Mouse (Mus musculus): ENCODE results near the gene Gpr61. TPM values are rescaled to one million over a fixed set of nuclear protein-coding genes. Genes with fewer than 3 reads are reported as not detected.

The Gpr61 gene
- polyA plus RNA-seq, 2 experiments: 0.04 TPM; not detected in 1

GRCm38 (mm10) chr3:108178756-108179715, 24.4 kb upstream of the Gpr61 start:
- Histone ChIP-seq H3K4me3 (ENCODE audit: insufficient read depth in 1 of 2, low read depth in 2 of 2, low read length in 2 of 2) (no peak overlapping the region), H3K36me3 (replicated peaks; ENCODE audit: control insufficient read depth, insufficient read depth, low read depth) (no peaks in the 10 kb centered on the region), H3K27ac (no peak overlapping the region), H3K27me3 (ENCODE audit: control insufficient read depth, insufficient read depth, low read length) (no peaks in the 10 kb centered on the region; the same call in none of the 2 replicates), H3K4me1 (replicated peaks; ENCODE audit: control insufficient read depth in 2 of 2, insufficient read depth in 2 of 2, low read length in 1 of 2) (no peaks in the 10 kb centered on the region), H3K9ac (replicated peaks) (no peak overlapping the region), H3K9me3 (ENCODE audit: control insufficient read depth, low read length) (no peaks in the 10 kb centered on the region), H3K4me2 (ENCODE audit: low read depth) (no peak overlapping the region)
- ATAC-seq (ENCODE audit: insufficient read depth): no peak
- WGBS (ENCODE audit: insufficient replicate concordance): 64% methylated on average over 7 of the region's 7 CpGs
- no peak for DNase-seq (ENCODE audit: low read depth in 3 of 3, low spot score in 3 of 3)
- peak; percentile 38 for TF ChIP-seq CTCF (IDR thresholded peaks at IDR 0.05; ENCODE audit: low read depth)
- TF ChIP-seq EP300 (IDR thresholded peaks at IDR 0.05; ENCODE audit: low read depth): no peak

- WGBS (ENCODE audit: insufficient replicate concordance): 38% methylated on average over 14 of the region's 14 CpGs
Observed at GRCm38 (mm10) chr3:108174672-108175531, 20.2 kb upstream of the Gpr61 start.

DNA sequence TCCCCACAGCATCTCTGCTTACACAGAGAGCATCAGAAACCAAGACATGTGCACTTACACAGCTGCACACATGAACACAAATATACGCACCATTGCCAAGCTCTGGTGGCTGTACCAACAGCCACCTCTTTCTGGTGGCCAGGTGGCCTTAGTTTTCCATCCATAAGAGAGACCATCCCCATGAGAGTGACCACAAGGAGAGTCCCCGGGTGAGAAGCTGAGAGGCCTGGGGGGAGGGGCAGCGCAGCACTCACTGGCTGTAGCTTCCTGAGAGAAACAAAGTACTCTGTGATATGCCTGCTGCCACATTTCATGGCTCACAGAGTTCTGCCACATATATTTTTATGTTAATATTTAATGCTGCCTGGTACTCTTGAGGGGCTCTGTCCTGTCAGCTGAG, 14.5 kb upstream of the Gpr61 start:
- no peak for ATAC-seq (ENCODE audit: insufficient read depth)

More at GRCm38 (mm10) chr3:108174672-108175531, 20.2 kb upstream of the Gpr61 start:
- no peaks in the 10 kb centered on the region; the same call in 1 of the 2 replicates for H3K27me3 ChIP-seq (ENCODE audit: control insufficient read depth, insufficient read depth, low read length)
- H3K4me3 ChIP-seq (ENCODE audit: insufficient read depth in 1 of 2, low read depth in 2 of 2, low read length in 2 of 2): no peak overlapping the region
- no peak for DNase-seq (ENCODE audit: low read depth in 3 of 3, low spot score in 3 of 3)
- TF ChIP-seq EP300 (IDR thresholded peaks at IDR 0.05; ENCODE audit: low read depth) (no peak), CTCF (IDR thresholded peaks at IDR 0.05; ENCODE audit: low read depth) (no peak)
- no peaks in the 10 kb centered on the region for H3K9me3 ChIP-seq (ENCODE audit: control insufficient read depth, low read length)
- H3K4me2 ChIP-seq (ENCODE audit: low read depth): no peak overlapping the region
- no peaks in the 10 kb centered on the region for H3K36me3 ChIP-seq (replicated peaks; ENCODE audit: control insufficient read depth, insufficient read depth, low read depth)
- no peak overlapping the region for H3K27ac ChIP-seq
- no peaks in the 10 kb centered on the region for H3K4me1 ChIP-seq (replicated peaks; ENCODE audit: control insufficient read depth in 2 of 2, insufficient read depth in 2 of 2, low read length in 1 of 2)
- H3K9ac ChIP-seq (replicated peaks): no peak overlapping the region
- no peak for ATAC-seq (ENCODE audit: insufficient read depth)

DNA sequence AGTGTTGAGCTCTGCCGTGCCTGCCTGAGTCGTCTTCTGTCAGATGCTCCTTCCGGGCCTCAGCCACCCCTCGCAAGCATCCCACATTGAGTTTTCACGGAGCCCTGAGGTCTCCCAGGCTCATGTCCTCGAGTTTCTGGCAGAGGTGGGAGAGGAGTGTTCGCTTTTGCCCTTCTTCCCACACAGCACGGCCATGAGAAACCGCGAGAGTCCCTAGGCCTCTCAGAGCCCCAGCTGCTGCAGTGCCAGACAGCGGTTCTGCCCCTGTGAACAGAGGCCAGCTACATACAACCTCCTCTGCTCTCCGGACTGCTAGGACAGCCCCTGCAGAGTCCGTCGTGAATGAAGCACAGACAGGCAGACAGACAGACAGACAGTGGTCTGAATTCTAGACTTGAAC, 12.8 kb upstream of the Gpr61 start:
- Histone ChIP-seq H3K4me2 (ENCODE audit: low read depth) (no peak overlapping the region), H3K4me1 (replicated peaks; ENCODE audit: control insufficient read depth in 2 of 2, insufficient read depth in 2 of 2, low read length in 1 of 2) (no peaks in the 10 kb centered on the region), H3K9me3 (ENCODE audit: control insufficient read depth, low read length) (no peaks in the 10 kb centered on the region), H3K27ac (no peak overlapping the region), H3K36me3 (replicated peaks; ENCODE audit: control insufficient read depth, insufficient read depth, low read depth) (no peaks in the 10 kb centered on the region), H3K4me3 (ENCODE audit: insufficient read depth in 1 of 2, low read depth in 2 of 2, low read length in 2 of 2) (no peak overlapping the region), H3K9ac (replicated peaks) (no peak overlapping the region), H3K27me3 (ENCODE audit: control insufficient read depth, insufficient read depth, low read length) (no peaks in the 10 kb centered on the region)
- DNase-seq (ENCODE audit: low read depth in 3 of 3, low spot score in 3 of 3) (no peak), ATAC-seq (ENCODE audit: insufficient read depth) (no peak)
- 53% methylated on average over 14 of the region's 14 CpGs for WGBS (ENCODE audit: insufficient replicate concordance)
- TF ChIP-seq CTCF (IDR thresholded peaks at IDR 0.05; ENCODE audit: low read depth) (no peak), EP300 (IDR thresholded peaks at IDR 0.05; ENCODE audit: low read depth) (no peak)

More for the DNA sequence above, 14.5 kb upstream of the Gpr61 start:
- DNase-seq (ENCODE audit: low read depth in 3 of 3, low spot score in 3 of 3): no peak
- Histone ChIP-seq H3K9me3 (ENCODE audit: control insufficient read depth, low read length) (no peaks in the 10 kb centered on the region), H3K36me3 (replicated peaks; ENCODE audit: control insufficient read depth, insufficient read depth, low read depth) (no peaks in the 10 kb centered on the region), H3K27me3 (ENCODE audit: control insufficient read depth, insufficient read depth, low read length) (no peaks in the 10 kb centered on the region), H3K9ac (replicated peaks) (no peak overlapping the region), H3K4me2 (ENCODE audit: low read depth) (no peak overlapping the region), H3K4me1 (replicated peaks; ENCODE audit: control insufficient read depth in 2 of 2, insufficient read depth in 2 of 2, low read length in 1 of 2) (no peaks in the 10 kb centered on the region), H3K27ac (no peak overlapping the region), H3K4me3 (ENCODE audit: insufficient read depth in 1 of 2, low read depth in 2 of 2, low read length in 2 of 2) (no peak overlapping the region)
- 44% methylated on average over 3 of the region's 3 CpGs for WGBS (ENCODE audit: insufficient replicate concordance)
- TF ChIP-seq EP300 (IDR thresholded peaks at IDR 0.05; ENCODE audit: low read depth) (no peak), CTCF (IDR thresholded peaks at IDR 0.05; ENCODE audit: low read depth) (no peak)

Data from liver, embryonic 14.5 days (tissue).